Mouse (Mus musculus) midbrain, embryonic 15.5 days (tissue): ENCODE results near the gene Ifne. TPM values are rescaled to one million over a fixed set of nuclear protein-coding genes. Genes with fewer than 3 reads are reported as not detected.

Experiments used
- ATAC-seq: fragments of 200-750 bp; cut with Nextera tagmentation; replicated peaks from 2 replicates; pipeline ENCODE4 v1.8.0; 2017; ENCODE audit warnings: moderate TSS enrichment
- H3K27ac ChIP-seq: fragments of 300-500 bp; sonication (generic); 2 replicates; pipeline ENCODE4 v1.5.1; 2015; ENCODE audit warnings: mild to moderate bottlenecking, inconsistent platforms
- H3K27me3 ChIP-seq: fragments of 300-500 bp; sonication (generic); replicated peaks from 2 replicates; pipeline ENCODE4 v1.6.1; 2015; ENCODE audit warnings: inconsistent platforms
- H3K36me3 ChIP-seq: fragments of 300-500 bp; sonication (generic); replicated peaks from 2 replicates; pipeline ENCODE4 v1.6.1; 2015; ENCODE audit warnings: inconsistent platforms
- H3K4me1 ChIP-seq: fragments of 300-500 bp; sonication (generic); 2 replicates; pipeline ENCODE4 v1.6.1; 2015; ENCODE audit warnings: inconsistent platforms
- H3K4me2 ChIP-seq: fragments of 300-500 bp; sonication (generic); 2 replicates; pipeline ENCODE4 v1.6.1; 2015; ENCODE audit warnings: inconsistent platforms, mild to moderate bottlenecking, moderate library complexity
- H3K4me3 ChIP-seq: fragments of 300-500 bp; sonication (generic); 2 replicates; pipeline ENCODE4 v1.5.1; 2015; ENCODE audit warnings: mild to moderate bottlenecking, inconsistent platforms
- H3K9ac ChIP-seq: fragments of 300-500 bp; sonication (generic); 2 replicates; pipeline ENCODE4 v1.6.1; 2015; ENCODE audit warnings: mild to moderate bottlenecking, inconsistent platforms
- H3K9me3 ChIP-seq: fragments of 300-500 bp; sonication (generic); 2 replicates; pipeline ENCODE4 v1.6.1; 2016; ENCODE audit warnings: inconsistent platforms
- WGBS: fragments of 180-500 bp; shearing (Covaris S2); methylation state at CpG from one replicate; pipeline ENCODE4 v1.1.7; 2015; ENCODE audit warnings: mixed read lengths; 5-methylcytosine and 5-hydroxymethylcytosine counted together
- polyA plus RNA-seq: library from polyadenylated mRNA; unstranded; fragments of >200 nt; fragmentation: Nextera tagmentation; extraction: Ambion mirVana; gene quantifications from 2 replicates; pipeline ENCODE4 v1.2.1, GENCODE M21; 2015

Ifne gene
- polyA plus RNA-seq, 1 experiment from 2014 or later = not detected

DNA sequence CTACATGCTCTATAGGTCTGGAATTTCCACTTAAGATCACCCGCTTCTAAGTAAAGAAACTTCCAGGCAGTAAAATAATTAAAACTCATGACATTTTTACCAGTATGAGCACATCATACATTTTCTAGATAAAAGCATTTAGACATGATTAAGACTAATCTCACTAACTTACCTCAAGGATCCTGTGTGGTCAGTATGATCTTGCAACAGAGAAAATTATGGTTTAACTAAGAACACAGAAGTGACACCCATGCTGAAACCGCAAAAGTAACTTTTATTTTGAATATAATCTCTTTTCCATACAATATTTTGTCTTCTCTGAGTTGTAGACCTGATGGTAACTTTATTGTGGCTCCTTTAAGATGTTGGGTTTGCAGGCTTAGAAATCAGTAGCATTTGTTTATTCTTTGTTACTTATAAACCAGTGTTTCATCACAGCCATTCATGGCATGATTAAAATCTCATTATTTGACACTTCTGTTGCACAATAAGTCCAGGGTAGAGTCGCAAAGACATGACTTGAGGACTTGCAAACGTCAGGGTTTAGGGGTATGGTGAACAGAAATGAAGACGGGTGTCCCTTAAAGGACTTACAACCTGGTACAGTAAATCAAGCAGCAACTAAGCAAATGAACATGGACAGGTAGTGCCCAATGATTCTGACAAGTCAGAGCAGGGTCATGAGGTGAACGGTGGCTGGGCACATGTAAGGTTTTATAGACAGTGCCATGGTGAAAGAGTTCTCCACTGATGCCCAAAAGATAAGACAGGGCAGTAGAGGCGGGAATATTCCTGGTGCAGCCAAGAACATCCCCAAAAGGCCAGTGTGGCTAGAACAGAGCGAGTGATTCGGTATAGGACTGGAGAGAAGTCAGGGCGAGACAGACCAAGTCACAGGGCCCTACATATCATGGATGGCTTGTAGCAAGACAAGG is 29.9 kb upstream of the Ifne start:
- H3K4me3 ChIP-seq = no peak overlapping the region
- H3K9ac ChIP-seq = no peak overlapping the region
- no peaks in the 10 kb centered on the region for H3K27me3 ChIP-seq
- ATAC-seq = no peak
- H3K9me3 ChIP-seq = no peaks in the 10 kb centered on the region
- no peaks in the 10 kb centered on the region for H3K4me1 ChIP-seq
- H3K36me3 ChIP-seq = no peaks in the 10 kb centered on the region
- H3K27ac ChIP-seq = no peak overlapping the region
- WGBS = 90% methylated on average over 10 of the region's 10 CpGs
- no peak overlapping the region for H3K4me2 ChIP-seq

DNA sequence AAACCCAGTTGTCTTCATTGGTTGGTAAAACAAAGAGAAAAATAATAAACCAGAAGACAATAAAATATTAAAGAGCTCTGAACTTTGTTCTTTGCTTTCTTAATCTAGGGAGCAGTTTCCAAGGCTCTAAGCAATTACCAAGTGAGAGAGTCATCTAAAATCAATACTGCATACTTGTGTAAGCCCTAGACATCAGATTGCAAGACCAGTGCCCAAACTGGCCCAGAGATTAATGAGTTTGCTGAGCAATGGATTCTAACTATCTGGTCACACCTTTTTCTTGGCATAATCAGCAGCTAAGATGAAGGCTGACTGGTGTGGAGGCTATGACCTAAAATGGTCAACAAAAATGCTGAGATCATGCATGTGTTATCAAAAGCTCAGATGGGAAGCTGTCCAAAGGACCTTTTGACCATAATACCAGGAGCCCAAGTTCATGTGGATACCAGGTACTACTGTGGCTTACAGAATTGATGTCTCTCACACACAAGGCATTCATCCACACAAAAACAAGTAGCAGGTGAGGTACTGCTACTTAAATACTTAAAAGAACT is 13.3 kb upstream of the Ifne start:
- H3K4me3 ChIP-seq = no peak overlapping the region
- H3K27ac ChIP-seq = no peak overlapping the region
- H3K36me3 ChIP-seq = no peaks in the 10 kb centered on the region
- no peak overlapping the region for H3K4me2 ChIP-seq
- no peaks in the 10 kb centered on the region for H3K9me3 ChIP-seq
- H3K9ac ChIP-seq = no peak overlapping the region
- no peak for ATAC-seq
- no peaks in the 10 kb centered on the region for H3K4me1 ChIP-seq
- H3K27me3 ChIP-seq = no peaks in the 10 kb centered on the region

DNA sequence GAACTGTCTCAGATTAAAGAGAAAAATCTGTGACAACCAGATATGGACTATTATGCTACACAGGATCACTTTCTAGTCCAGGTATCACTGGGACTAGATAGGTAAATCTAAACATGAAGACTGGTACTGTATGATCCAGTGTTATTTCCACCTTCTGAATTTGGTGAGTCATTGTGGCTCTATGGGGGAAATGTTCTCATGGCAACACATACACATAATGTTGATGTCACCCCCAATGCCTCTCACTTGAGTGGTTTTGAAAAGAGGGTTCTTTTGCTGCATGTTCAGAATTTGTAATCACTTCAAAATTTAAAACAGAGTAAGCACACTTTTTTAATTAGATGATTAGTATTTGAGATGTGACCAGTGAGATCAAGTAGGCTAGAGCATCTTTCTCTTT is 8.2 kb upstream of the Ifne start:
- H3K9ac ChIP-seq = no peak overlapping the region
- H3K4me3 ChIP-seq = no peak overlapping the region
- no peaks in the 10 kb centered on the region for H3K36me3 ChIP-seq
- H3K9me3 ChIP-seq = no peaks in the 10 kb centered on the region
- no peak for ATAC-seq
- H3K4me2 ChIP-seq = no peak overlapping the region
- H3K27me3 ChIP-seq = no peaks in the 10 kb centered on the region
- no peaks in the 10 kb centered on the region for H3K4me1 ChIP-seq
- H3K27ac ChIP-seq = no peak overlapping the region

DNA sequence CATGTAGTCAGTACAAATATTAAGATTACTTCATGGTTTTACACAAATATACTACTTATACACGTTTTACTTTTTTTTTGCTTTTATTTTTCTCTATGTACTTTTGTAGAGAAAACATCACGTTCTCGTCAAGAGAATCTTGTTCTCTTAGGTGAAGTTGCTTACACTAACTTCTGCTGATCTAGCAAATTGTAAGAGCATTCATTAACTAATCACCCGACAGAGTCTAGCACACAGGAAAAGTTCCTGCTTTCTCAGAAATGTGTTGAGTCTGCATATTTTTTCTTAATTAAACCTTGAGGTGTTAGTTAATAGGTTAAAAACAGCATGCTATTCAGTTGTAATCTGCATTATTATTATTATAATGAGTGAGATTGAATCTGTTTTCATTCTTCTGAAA is 1.2 kb downstream of the Ifne start:
- no peaks in the 10 kb centered on the region for H3K4me1 ChIP-seq
- no peak overlapping the region for H3K9ac ChIP-seq
- no peaks in the 10 kb centered on the region for H3K27me3 ChIP-seq
- no peak overlapping the region for H3K27ac ChIP-seq
- 81% methylated on average over 4 of the region's 4 CpGs for WGBS
- H3K4me3 ChIP-seq = no peak overlapping the region
- no peaks in the 10 kb centered on the region for H3K36me3 ChIP-seq
- no peaks in the 10 kb centered on the region for H3K9me3 ChIP-seq
- H3K4me2 ChIP-seq = no peak overlapping the region
- ATAC-seq = no peak

DNA sequence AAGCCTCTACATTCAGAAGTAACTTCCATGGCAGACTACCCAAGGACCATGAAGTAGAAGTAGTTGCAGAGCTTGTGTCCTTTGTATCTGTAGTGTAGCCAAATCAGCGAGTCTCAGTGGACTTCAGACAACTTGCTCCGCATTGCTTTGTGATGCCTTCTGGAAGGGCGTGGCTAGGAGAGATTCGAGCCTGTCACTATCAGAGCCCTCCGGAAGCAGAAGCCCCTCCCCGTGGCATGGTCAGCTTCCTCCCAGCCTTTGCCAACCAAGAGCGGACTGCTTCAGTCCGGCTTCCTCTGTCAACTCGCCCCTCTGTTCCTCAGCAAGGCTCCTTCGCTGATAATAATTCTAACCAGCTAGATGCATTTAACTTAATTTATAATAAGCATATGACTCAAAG is 1.8 kb downstream of the Ifne start:
- Histone ChIP-seq H3K4me1 (no peaks in the 10 kb centered on the region), H3K27ac (no peak overlapping the region), H3K9me3 (no peaks in the 10 kb centered on the region), H3K36me3 (no peaks in the 10 kb centered on the region), H3K9ac (no peak overlapping the region), H3K4me3 (no peak overlapping the region), H3K4me2 (no peak overlapping the region), H3K27me3 (no peaks in the 10 kb centered on the region)
- WGBS = 51% methylated on average over 10 of the region's 10 CpGs
- ATAC-seq = no peak

DNA sequence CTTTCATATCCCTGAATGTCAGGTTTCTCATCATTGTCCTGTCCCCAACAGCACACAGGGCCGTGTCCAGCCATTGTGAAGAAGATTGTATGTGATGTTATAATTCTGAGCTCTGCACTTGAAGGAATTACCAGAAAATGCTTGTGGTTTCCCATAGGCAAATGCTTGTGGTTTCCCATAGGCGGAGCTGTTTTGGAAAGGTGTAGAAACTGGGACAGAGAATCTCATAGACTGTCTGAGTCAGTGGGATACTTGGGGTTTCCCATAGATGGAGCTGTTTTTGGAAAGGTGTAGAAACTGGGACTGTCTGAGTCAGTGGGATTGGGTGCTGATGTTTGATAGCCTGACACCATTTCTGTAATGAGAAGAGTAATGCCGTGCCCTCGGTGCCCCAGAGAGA is 3.5 kb downstream of the Ifne start:
- Histone ChIP-seq H3K4me3 (no peak overlapping the region), H3K36me3 (no peaks in the 10 kb centered on the region), H3K9ac (no peak overlapping the region), H3K27me3 (peaks cover 5% of the 10 kb centered on the region; the same call in 1 of the 2 replicates), H3K27ac (no peak overlapping the region), H3K4me2 (no peak overlapping the region), H3K9me3 (no peaks in the 10 kb centered on the region), H3K4me1 (no peaks in the 10 kb centered on the region)
- no peak for ATAC-seq
- WGBS = 80% methylated on average over 4 of the region's 4 CpGs

DNA sequence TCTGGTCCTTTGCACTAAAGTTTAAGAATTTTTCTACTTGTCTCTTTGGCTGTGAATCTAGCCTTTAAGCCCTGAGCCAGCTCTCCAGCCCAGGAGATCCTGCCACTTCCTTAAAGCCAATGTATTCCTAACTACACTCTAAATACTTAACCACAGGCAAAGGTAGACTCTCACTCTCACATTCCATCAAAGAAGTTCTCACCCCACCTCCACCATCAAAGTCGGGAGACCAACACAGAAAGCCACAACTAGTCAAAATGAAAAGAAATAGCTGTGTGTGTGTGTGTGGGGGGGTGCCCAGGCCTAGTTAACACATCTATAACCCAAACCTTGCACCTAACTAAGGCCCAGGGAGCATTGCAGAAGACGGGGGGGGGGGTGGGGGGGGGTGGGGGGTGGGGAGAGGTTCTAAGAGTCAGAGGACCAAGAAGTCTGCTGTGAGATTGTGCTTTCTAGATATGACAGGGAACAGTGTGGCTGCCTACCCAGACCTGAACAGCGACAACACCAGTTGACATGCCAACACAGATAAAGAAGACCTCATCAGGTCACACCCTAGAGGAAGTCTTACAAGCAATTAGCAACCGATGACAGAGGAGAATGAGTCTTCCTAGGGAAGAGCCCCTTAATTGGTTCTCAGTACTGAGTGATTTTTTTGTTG is 4.4 kb downstream of the Ifne start:
- no peak overlapping the region for H3K4me3 ChIP-seq
- no peaks in the 10 kb centered on the region for H3K4me1 ChIP-seq
- no peaks in the 10 kb centered on the region for H3K9me3 ChIP-seq
- no peak overlapping the region for H3K9ac ChIP-seq
- 73% methylated on average over 4 of the region's 4 CpGs for WGBS
- no peak overlapping the region for H3K27ac ChIP-seq
- no peak for ATAC-seq
- no peaks in the 10 kb centered on the region for H3K36me3 ChIP-seq
- H3K27me3 ChIP-seq = peaks cover 7% of the 10 kb centered on the region; the same call in 1 of the 2 replicates
- no peak overlapping the region for H3K4me2 ChIP-seq

DNA sequence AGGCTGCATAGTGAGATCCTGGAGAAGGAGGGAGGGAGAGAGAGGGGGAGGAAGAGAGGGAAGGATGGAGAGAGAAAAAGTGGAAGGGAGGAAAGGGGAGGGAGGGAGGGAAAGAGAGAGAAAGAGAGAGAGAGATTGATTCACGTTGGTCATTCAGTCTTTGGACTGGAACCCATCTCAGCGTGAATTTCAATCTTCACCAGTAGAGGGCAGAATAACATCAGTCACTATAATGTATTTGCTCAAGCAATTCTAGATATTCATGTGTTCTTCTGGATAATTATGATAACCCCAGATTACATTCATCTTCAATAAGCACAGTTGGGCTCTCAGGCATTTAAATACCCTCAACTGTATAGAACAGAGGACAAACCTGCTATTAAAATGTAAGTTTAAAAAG is 7.3 kb downstream of the Ifne start:
- H3K9me3 ChIP-seq = no peaks in the 10 kb centered on the region
- no peak overlapping the region for H3K4me2 ChIP-seq
- H3K27me3 ChIP-seq = peaks cover 9% of the 10 kb centered on the region; the same call in 1 of the 2 replicates
- H3K27ac ChIP-seq = no peak overlapping the region
- no peak for ATAC-seq
- no peak overlapping the region for H3K9ac ChIP-seq
- 2% methylated on average over 2 of the region's 2 CpGs for WGBS
- no peak overlapping the region for H3K4me3 ChIP-seq
- H3K4me1 ChIP-seq = peaks cover 4% of the 10 kb centered on the region; the same call in 1 of the 2 replicates
- H3K36me3 ChIP-seq = no peaks in the 10 kb centered on the region

DNA sequence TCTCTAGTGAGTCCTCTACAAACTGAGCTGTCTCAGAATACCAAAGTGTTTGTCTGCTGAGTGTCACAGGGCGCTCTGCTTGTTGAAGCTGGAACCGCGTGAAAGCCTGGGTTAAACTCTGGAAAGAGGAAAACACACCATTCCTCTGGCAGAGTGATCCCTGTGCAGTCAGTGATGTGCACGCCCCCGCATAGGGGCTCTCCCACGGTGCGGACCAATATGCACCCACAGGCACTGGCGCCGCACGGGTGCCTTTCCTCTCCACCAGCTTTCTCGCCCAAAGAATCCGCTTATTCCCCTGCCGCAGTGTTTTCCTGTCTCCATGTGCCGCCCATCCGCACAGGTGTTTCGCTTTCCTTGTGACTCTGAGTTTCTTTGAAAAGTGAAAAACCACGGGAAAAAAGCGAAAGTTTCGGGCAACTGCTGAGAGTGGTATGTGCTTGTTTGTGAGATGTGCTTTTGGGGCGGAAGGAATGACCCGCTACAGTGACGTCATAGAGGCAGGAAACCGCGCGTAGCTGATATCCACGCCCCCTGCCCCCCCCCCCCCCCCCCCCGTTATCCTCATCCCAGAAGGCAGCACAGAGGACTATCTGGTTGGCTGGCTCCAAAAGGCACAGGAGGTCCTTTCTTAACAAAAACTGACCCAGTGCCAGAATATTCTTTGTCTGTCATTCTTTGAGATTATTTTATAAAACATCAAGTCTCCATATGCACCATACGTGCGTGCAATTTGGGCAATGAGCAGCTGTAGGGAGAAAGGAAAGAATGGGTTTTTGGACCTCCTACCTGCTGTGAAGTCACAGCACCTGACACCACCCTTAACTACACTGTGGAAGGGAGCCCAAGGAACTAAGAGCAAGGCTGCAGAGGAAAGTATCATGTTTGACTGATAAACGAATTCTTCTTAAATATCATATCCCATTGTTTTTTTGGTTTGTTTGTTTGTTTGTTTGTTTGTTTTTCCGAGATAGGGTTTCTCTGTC is 11.8 kb downstream of the Ifne start:
- H3K27me3 ChIP-seq = peaks cover 15% of the 10 kb centered on the region; the same call in 1 of the 2 replicates
- H3K4me3 ChIP-seq = peak overlapping the region; percentile 45
- H3K4me2 ChIP-seq = peak overlapping the region; percentile 95
- 9% methylated on average over 31 of the region's 31 CpGs for WGBS
- ATAC-seq = peak; percentile 78
- H3K9ac ChIP-seq = peak overlapping the region; percentile 42
- H3K27ac ChIP-seq = no peak overlapping the region
- H3K36me3 ChIP-seq = no peaks in the 10 kb centered on the region
- no peaks in the 10 kb centered on the region for H3K9me3 ChIP-seq
- H3K4me1 ChIP-seq = peaks cover 9% of the 10 kb centered on the region; the same call in 1 of the 2 replicates

DNA sequence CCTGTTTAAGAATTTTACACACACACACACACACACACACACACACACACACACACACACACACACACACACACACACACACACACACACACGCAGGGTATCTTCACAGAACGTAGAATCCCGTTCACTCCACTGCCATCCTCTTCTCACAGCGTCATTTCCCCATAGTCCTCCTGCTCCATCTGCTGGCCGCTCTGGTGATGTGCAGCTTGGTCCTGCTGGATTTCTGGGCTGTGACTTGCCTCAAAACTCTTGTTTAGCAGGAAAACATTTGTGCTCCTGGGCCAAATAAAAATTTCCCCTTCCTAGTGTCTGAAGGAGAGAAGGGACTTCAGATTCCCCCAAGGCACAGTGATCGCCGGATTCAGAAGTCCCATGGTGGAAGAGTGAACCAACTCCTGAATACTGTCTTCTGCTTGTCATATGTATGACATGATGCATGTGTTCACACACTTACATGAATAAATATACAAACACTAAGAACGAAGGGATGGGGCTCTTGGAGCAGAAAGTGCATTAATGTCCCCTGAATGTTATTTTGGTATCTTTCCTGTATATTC is 12.6 kb downstream of the Ifne start:
- Histone ChIP-seq H3K4me3 (peak overlapping the region; percentile 45), H3K4me2 (peak overlapping the region; percentile 95), H3K27ac (no peak overlapping the region), H3K27me3 (peaks cover 15% of the 10 kb centered on the region; the same call in 1 of the 2 replicates), H3K36me3 (no peaks in the 10 kb centered on the region), H3K9ac (no peak overlapping the region), H3K9me3 (no peaks in the 10 kb centered on the region), H3K4me1 (peaks cover 11% of the 10 kb centered on the region; the same call in 1 of the 2 replicates)
- peak; percentile 81 for ATAC-seq
- 1% methylated on average over 8 of the region's 8 CpGs for WGBS

DNA sequence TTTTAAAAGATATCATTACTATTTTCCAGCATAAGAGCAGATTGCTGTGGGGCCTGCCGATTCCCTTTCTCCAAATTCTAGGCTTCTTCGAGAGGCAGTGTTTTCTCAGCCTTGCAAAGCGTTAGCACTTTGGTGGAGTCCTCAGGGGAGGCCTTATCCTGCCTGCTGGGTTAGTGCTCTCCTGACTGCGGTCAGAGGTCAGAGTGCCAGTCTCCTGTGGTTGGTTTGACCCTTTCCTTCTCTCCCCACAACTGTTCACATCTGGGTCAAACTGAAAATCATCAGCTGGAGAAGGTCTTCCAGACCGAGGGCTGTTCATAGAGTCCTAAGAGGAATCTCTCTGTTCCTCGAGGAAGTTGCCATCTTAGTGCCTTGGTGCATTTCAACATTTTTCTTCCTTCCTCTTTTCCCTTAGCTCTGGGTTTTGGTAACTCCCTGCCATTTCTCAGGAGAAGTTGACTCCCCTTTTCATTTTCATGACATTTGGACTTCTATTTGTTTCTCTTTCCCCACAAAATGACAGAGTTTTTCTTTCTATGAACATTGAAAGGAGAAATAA is 14.9 kb downstream of the Ifne start:
- H3K9me3 ChIP-seq = no peaks in the 10 kb centered on the region
- peaks cover 11% of the 10 kb centered on the region; the same call in 1 of the 2 replicates for H3K4me1 ChIP-seq
- no peak overlapping the region for H3K4me2 ChIP-seq
- no peak overlapping the region for H3K9ac ChIP-seq
- H3K36me3 ChIP-seq = no peaks in the 10 kb centered on the region
- no peak overlapping the region for H3K27ac ChIP-seq
- WGBS = 54% methylated on average over 6 of the region's 6 CpGs
- H3K4me3 ChIP-seq = no peak overlapping the region
- H3K27me3 ChIP-seq = 0 out of 2 replicates have a peak, but pooled peaks cover 7% of the 10 kb centered on the region
- no peak for ATAC-seq
